Mouse (Mus musculus): Measurements from ENCODE around the gene S1pr1. TPM values are rescaled to one million over a fixed set of nuclear protein-coding genes. Genes with fewer than 3 reads are reported as not detected.

S1pr1 gene
- polyA plus RNA-seq, 1 experiment: 3.1 TPM

- TF ChIP-seq CEBPB (IDR thresholded peaks at IDR 0.05; ENCODE audit: insufficient read depth, poor library complexity, severe bottlenecking): no peak
- TF ChIP-seq MYOG (IDR thresholded peaks at IDR 0.05; ENCODE audit: control insufficient read depth in 1 of 3, insufficient read depth in 1 of 3, insufficient read length in 2 of 3, low read depth in 2 of 3): no peak
- no peak for TF ChIP-seq POLR2AphosphoS2 (IDR thresholded peaks at IDR 0.05; ENCODE audit: insufficient read length, low read depth)
- TF ChIP-seq SRF (IDR thresholded peaks at IDR 0.05; ENCODE audit: control insufficient read depth, insufficient read length, low read depth): no peak
- no peak for TF ChIP-seq USF1 (IDR thresholded peaks at IDR 0.05; ENCODE audit: low read depth)
- no peak for TF ChIP-seq MYOD1 (IDR thresholded peaks at IDR 0.05; ENCODE audit: control insufficient read depth in 1 of 3, insufficient read length in 2 of 3, low read depth in 2 of 3)
- no peak for TF ChIP-seq TCF3 (IDR thresholded peaks at IDR 0.05; ENCODE audit: insufficient read length, low read depth)
- no peak for TF ChIP-seq E2F4 (IDR thresholded peaks at IDR 0.05; ENCODE audit: insufficient read depth)
- no peak for TF ChIP-seq MAX (IDR thresholded peaks at IDR 0.05; ENCODE audit: low read depth)
- no peak for TF ChIP-seq TCF12 (IDR thresholded peaks at IDR 0.05; ENCODE audit: insufficient read depth, poor library complexity, severe bottlenecking)
- no peak for TF ChIP-seq POLR2A (IDR thresholded peaks at IDR 0.05; ENCODE audit: insufficient read length, low read depth)
- TF ChIP-seq REST (IDR thresholded peaks at IDR 0.05; ENCODE audit: insufficient read depth, insufficient read length): no peak
- H3K36me3 ChIP-seq (ENCODE audit: control insufficient read depth, insufficient read depth): no peaks in the 10 kb centered on the region
- H3K79me2 ChIP-seq (ENCODE audit: control insufficient read depth, insufficient read depth): no peaks in the 10 kb centered on the region
- no peak overlapping the region for H3ac ChIP-seq (ENCODE audit: control insufficient read depth, insufficient read length)
- no peak overlapping the region for H3K4me2 ChIP-seq (ENCODE audit: low read depth)
- no peak overlapping the region for H3K4me3 ChIP-seq
- H3K27me3 ChIP-seq (ENCODE audit: control insufficient read depth, insufficient read depth, insufficient read length): no peaks in the 10 kb centered on the region
Measured at GRCm38 (mm10) chr3:115694168-115694567, 20.7 kb downstream of the S1pr1 start.

- Histone ChIP-seq H3K4me3 (no peak overlapping the region), H3K4me2 (ENCODE audit: low read depth) (no peak overlapping the region), H3K36me3 (ENCODE audit: control insufficient read depth, insufficient read depth) (no peaks in the 10 kb centered on the region), H3K79me2 (ENCODE audit: control insufficient read depth, insufficient read depth) (no peaks in the 10 kb centered on the region), H3ac (ENCODE audit: control insufficient read depth, insufficient read length) (no peak overlapping the region), H3K27me3 (ENCODE audit: control insufficient read depth, insufficient read depth, insufficient read length) (no peaks in the 10 kb centered on the region)
- TF ChIP-seq CEBPB (IDR thresholded peaks at IDR 0.05; ENCODE audit: insufficient read depth, poor library complexity, severe bottlenecking): no peak
- no peak for TF ChIP-seq TCF3 (IDR thresholded peaks at IDR 0.05; ENCODE audit: insufficient read length, low read depth)
Measured at GRCm38 (mm10) chr3:115693390-115693789, 21.5 kb downstream of the S1pr1 start.

DNA sequence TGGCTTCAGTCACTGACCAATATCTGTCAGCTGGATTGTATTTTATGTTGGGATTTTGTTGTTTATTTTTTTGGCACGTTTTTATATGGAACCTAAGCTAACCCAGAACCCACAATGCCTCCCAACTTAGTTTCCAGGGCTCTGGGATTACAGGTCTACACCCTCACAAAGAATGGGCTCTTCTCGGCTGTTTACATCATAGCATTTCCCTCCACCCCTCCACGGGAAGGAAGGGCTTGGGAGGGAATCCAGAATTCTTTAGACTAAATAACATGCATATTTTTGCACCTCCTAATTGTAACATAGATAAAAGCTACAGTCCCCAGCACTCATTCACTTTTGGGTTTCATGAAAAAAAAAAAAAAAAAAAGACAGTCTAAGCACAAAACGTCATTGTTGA lies 22.0 kb downstream of the S1pr1 start:
- H3K27me3 ChIP-seq (ENCODE audit: control insufficient read depth, insufficient read depth, insufficient read length): no peaks in the 10 kb centered on the region
- H3K36me3 ChIP-seq (ENCODE audit: control insufficient read depth, insufficient read depth): no peaks in the 10 kb centered on the region
- no peak overlapping the region for H3K4me3 ChIP-seq
- H3K79me2 ChIP-seq (ENCODE audit: control insufficient read depth, insufficient read depth): no peaks in the 10 kb centered on the region
- no peak overlapping the region for H3K4me2 ChIP-seq (ENCODE audit: low read depth)
- TF ChIP-seq MAX (IDR thresholded peaks at IDR 0.05; ENCODE audit: low read depth): no peak
- no peak for TF ChIP-seq REST (IDR thresholded peaks at IDR 0.05; ENCODE audit: insufficient read depth, insufficient read length)
- TF ChIP-seq TCF3 (IDR thresholded peaks at IDR 0.05; ENCODE audit: insufficient read length, low read depth): no peak
- TF ChIP-seq MYOG (IDR thresholded peaks at IDR 0.05; ENCODE audit: control insufficient read depth in 1 of 3, insufficient read depth in 1 of 3, insufficient read length in 2 of 3, low read depth in 2 of 3): no peak
- TF ChIP-seq SRF (IDR thresholded peaks at IDR 0.05; ENCODE audit: control insufficient read depth, insufficient read length, low read depth): no peak
- TF ChIP-seq POLR2AphosphoS2 (IDR thresholded peaks at IDR 0.05; ENCODE audit: insufficient read length, low read depth): no peak
- no peak for TF ChIP-seq POLR2A (IDR thresholded peaks at IDR 0.05; ENCODE audit: insufficient read length, low read depth)
- TF ChIP-seq E2F4 (IDR thresholded peaks at IDR 0.05; ENCODE audit: insufficient read depth): no peak
- no peak for TF ChIP-seq CEBPB (IDR thresholded peaks at IDR 0.05; ENCODE audit: insufficient read depth, poor library complexity, severe bottlenecking)
- TF ChIP-seq TCF12 (IDR thresholded peaks at IDR 0.05; ENCODE audit: insufficient read depth, poor library complexity, severe bottlenecking): no peak
- TF ChIP-seq MYOD1 (IDR thresholded peaks at IDR 0.05; ENCODE audit: control insufficient read depth in 1 of 3, insufficient read length in 2 of 3, low read depth in 2 of 3): no peak
- no peak for TF ChIP-seq USF1 (IDR thresholded peaks at IDR 0.05; ENCODE audit: low read depth)
- no peak overlapping the region for H3ac ChIP-seq (ENCODE audit: control insufficient read depth, insufficient read length)

GRCm38 (mm10) chr3:115692384-115692783 lies 22.5 kb downstream of the S1pr1 start:
- TF ChIP-seq TCF12 (IDR thresholded peaks at IDR 0.05; ENCODE audit: insufficient read depth, poor library complexity, severe bottlenecking): no peak
- TF ChIP-seq MYOG (IDR thresholded peaks at IDR 0.05; ENCODE audit: control insufficient read depth in 1 of 3, insufficient read depth in 1 of 3, insufficient read length in 2 of 3, low read depth in 2 of 3): no peak
- TF ChIP-seq POLR2AphosphoS2 (IDR thresholded peaks at IDR 0.05; ENCODE audit: insufficient read length, low read depth): no peak
- TF ChIP-seq E2F4 (IDR thresholded peaks at IDR 0.05; ENCODE audit: insufficient read depth): no peak
- Histone ChIP-seq H3K36me3 (ENCODE audit: control insufficient read depth, insufficient read depth) (no peaks in the 10 kb centered on the region), H3K79me2 (ENCODE audit: control insufficient read depth, insufficient read depth) (no peaks in the 10 kb centered on the region), H3K4me2 (ENCODE audit: low read depth) (no peak overlapping the region), H3ac (ENCODE audit: control insufficient read depth, insufficient read length) (no peak overlapping the region), H3K27me3 (ENCODE audit: control insufficient read depth, insufficient read depth, insufficient read length) (no peaks in the 10 kb centered on the region), H3K4me3 (no peak overlapping the region)

DNA sequence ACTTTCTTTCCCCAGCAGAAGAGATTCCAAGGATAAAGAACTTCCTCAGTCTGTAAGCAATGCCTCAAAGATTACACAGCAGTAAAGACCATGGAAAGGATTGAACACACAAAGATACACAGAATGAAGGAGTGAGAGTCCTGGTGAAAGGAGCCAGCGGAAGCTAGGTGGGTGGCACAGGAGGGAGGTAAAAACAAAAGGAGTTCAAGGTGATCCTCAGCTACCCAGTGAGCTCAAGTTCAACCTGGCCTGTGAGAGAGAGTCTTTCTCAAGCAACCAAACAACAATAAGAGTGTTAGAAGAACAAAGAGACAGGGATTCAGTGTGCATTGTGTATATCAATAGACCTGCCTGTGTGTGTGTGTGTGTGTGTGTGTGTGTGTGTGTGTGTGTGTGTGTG lies 25.0 kb downstream of the S1pr1 start:
- no peaks in the 10 kb centered on the region for H3K79me2 ChIP-seq (ENCODE audit: control insufficient read depth, insufficient read depth)
- no peaks in the 10 kb centered on the region for H3K27me3 ChIP-seq (ENCODE audit: control insufficient read depth, insufficient read depth, insufficient read length)
- TF ChIP-seq REST (IDR thresholded peaks at IDR 0.05; ENCODE audit: insufficient read depth, insufficient read length) (no peak), E2F4 (IDR thresholded peaks at IDR 0.05; ENCODE audit: insufficient read depth) (no peak), POLR2A (IDR thresholded peaks at IDR 0.05; ENCODE audit: insufficient read length, low read depth) (no peak), TCF3 (IDR thresholded peaks at IDR 0.05; ENCODE audit: insufficient read length, low read depth) (no peak)
- H3K4me2 ChIP-seq (ENCODE audit: low read depth): peak overlapping the region; percentile 62
- H3ac ChIP-seq (ENCODE audit: control insufficient read depth, insufficient read length): no peak overlapping the region
- H3K36me3 ChIP-seq (ENCODE audit: control insufficient read depth, insufficient read depth): no peaks in the 10 kb centered on the region
- H3K4me3 ChIP-seq: no peak overlapping the region
